ENCODE assay signal across 16 mouse cellular contexts in genomic region chr15:33890606-33891005, GRCm38 (mm10).
"Had no signal": no experiment of that assay in that cellular context is flagged by ENCODE, and none has a peak within 500 bp of the region (broad histone marks: within the 10 kb centered on the region; RNA-seq: fewer than 3 reads in every experiment).

No protein-coding gene starts in this region.

- H3K36me3 ChIP-seq: neural tube, embryonic 13.5 days; neural tube, embryonic 15.5 days; stomach, embryonic 15.5 days had no signal

- H3K9me3 ChIP-seq: neural tube, embryonic 13.5 days; neural tube, embryonic 15.5 days; stomach, embryonic 15.5 days had no signal

- H3K27me3 ChIP-seq: neural tube, embryonic 13.5 days; neural tube, embryonic 15.5 days; stomach, embryonic 15.5 days had no signal

- DNase-seq: retina, postnatal 1 day; right cerebral cortex, adult 18-20 months; right cerebral cortex, postnatal 14 days; right cerebral cortex, postnatal 25 days; right cerebral cortex, postnatal 4 days; spleen, adult 18-20 months; thymus, adult 18-20 months; thymus, adult 2 months; thymus, postnatal 14 days; thymus, postnatal 25 days; thymus, postnatal 36 days; thymus, postnatal 4 days had no signal

- H3K4me2 ChIP-seq: neural tube, embryonic 13.5 days; neural tube, embryonic 15.5 days; stomach, embryonic 15.5 days had no signal

- H3K4me3 ChIP-seq: neural tube, embryonic 13.5 days; neural tube, embryonic 15.5 days; stomach, embryonic 15.5 days had no signal

- H3K27ac ChIP-seq: neural tube, embryonic 13.5 days; neural tube, embryonic 15.5 days; stomach, embryonic 15.5 days; stomach, postnatal 0 days had no signal

- H3K4me1 ChIP-seq: neural tube, embryonic 13.5 days; neural tube, embryonic 15.5 days; stomach, embryonic 15.5 days had no signal

- H3K9ac ChIP-seq: neural tube, embryonic 13.5 days; neural tube, embryonic 15.5 days; stomach, embryonic 15.5 days had no signal
